Mouse (Mus musculus) cortical plate, adult 2 months (tissue): ENCODE measurements at regions not wholly inside any gene's neighbourhood (a gene's known extent, or its start where the extent isn't known, plus 50 kb on each side); places are given as distances from the start of the nearest gene placed in this dataset.

Source experiments
- CTCF ChIP-seq: fragments of 200-500 bp; IDR thresholded peaks from 2 replicates; pipeline ENCODE4 v1.5.1; 2011; ENCODE audit warnings: mild to moderate bottlenecking, control low read depth, low read length; ENCODE audit not compliant: insufficient read depth; ENCODE audit errors: extremely low read depth
- POLR2A ChIP-seq: fragments of 200-500 bp; IDR thresholded peaks from 2 replicates; pipeline ENCODE4 v1.6.1; 2011; ENCODE audit warnings: mild to moderate bottlenecking, low read length, control low read depth; ENCODE audit not compliant: insufficient read depth; ENCODE audit errors: extremely low read depth

GRCm38 (mm10) chr17:88265291-88265690, 175.2 kb upstream of the Foxn2 start:
- TF ChIP-seq CTCF (no peak), POLR2A (no peak)
